Mouse (Mus musculus) myocyte (in vitro differentiated cells): ENCODE data around the gene Dnah9. TPM values are rescaled to one million over a fixed set of nuclear protein-coding genes. Genes with fewer than 3 reads are reported as not detected.

ENCODE experiments used
- H3K27me3 ChIP-seq: one replicate; pipeline ENCODE4 v1.6.1; 2011; ENCODE audit not compliant: control insufficient read depth, insufficient read depth, insufficient read length
- H3K36me3 ChIP-seq: one replicate; pipeline ENCODE4 v1.6.1; 2011; ENCODE audit not compliant: control insufficient read depth, insufficient read depth
- H3K4me2 ChIP-seq: one replicate; pipeline ENCODE4 v1.6.1; 2011; ENCODE audit warnings: low read depth, control low read depth
- H3K4me3 ChIP-seq: one replicate; pipeline ENCODE4 v1.5.1; 2011; ENCODE audit warnings: mild to moderate bottlenecking, control low read depth, moderate library complexity
- H3K79me2 ChIP-seq: one replicate; pipeline ENCODE4 v1.6.1; 2011; ENCODE audit not compliant: control insufficient read depth, insufficient read depth
- H3ac ChIP-seq: one replicate; pipeline ENCODE4 v1.6.1; 2011; ENCODE audit not compliant: control insufficient read depth, insufficient read length
- CEBPB ChIP-seq: IDR thresholded peaks from 2 replicates; pipeline ENCODE4 v1.6.1; 2011; ENCODE audit warnings: mild to moderate bottlenecking, moderate library complexity; ENCODE audit not compliant: poor library complexity, insufficient read depth, severe bottlenecking
- E2F4 ChIP-seq: IDR thresholded peaks from one replicate; pipeline ENCODE4 v1.6.1; 2011; ENCODE audit warnings: mild to moderate bottlenecking, control low read depth, moderate library complexity; ENCODE audit not compliant: insufficient read depth
- MAX ChIP-seq: IDR thresholded peaks from one replicate; pipeline ENCODE4 v1.6.1; 2011; ENCODE audit warnings: low read depth, mild to moderate bottlenecking, control low read depth
- MYOD1 ChIP-seq, 3 experiments: IDR thresholded peaks; one replicate each; pipeline ENCODE4 v1.6.1; 2011; ENCODE audit warnings: control low read depth in 2 of 3, low read depth in 2 of 3, mild to moderate bottlenecking in 2 of 3, moderate library complexity in 1 of 3; ENCODE audit not compliant: insufficient read length in 2 of 3, control insufficient read depth in 1 of 3
- MYOG ChIP-seq, 3 experiments: IDR thresholded peaks; one replicate each; pipeline ENCODE4 v1.6.1; 2011; ENCODE audit warnings: control low read depth in 2 of 3, low read depth in 2 of 3, mild to moderate bottlenecking in 2 of 3; ENCODE audit not compliant: insufficient read length in 2 of 3, control insufficient read depth in 1 of 3, insufficient read depth in 1 of 3
- POLR2A ChIP-seq: IDR thresholded peaks from one replicate; pipeline ENCODE4 v1.6.1; 2011; ENCODE audit warnings: low read depth, mild to moderate bottlenecking, control low read depth, moderate library complexity; ENCODE audit not compliant: insufficient read length
- POLR2AphosphoS2 ChIP-seq: IDR thresholded peaks from one replicate; pipeline ENCODE4 v1.6.1; 2011; ENCODE audit warnings: low read depth, control low read depth; ENCODE audit not compliant: insufficient read length
- REST ChIP-seq: IDR thresholded peaks from one replicate; pipeline ENCODE4 v1.6.1; 2011; ENCODE audit warnings: mild to moderate bottlenecking, control low read depth, moderate library complexity; ENCODE audit not compliant: insufficient read depth, insufficient read length
- SRF ChIP-seq: IDR thresholded peaks from one replicate; pipeline ENCODE4 v1.6.1; 2011; ENCODE audit warnings: low read depth; ENCODE audit not compliant: control insufficient read depth, insufficient read length
- TCF12 ChIP-seq: IDR thresholded peaks from one replicate; pipeline ENCODE4 v1.6.1; 2011; ENCODE audit warnings: mild to moderate bottlenecking, control low read depth; ENCODE audit not compliant: poor library complexity, insufficient read depth, severe bottlenecking
- TCF3 ChIP-seq: IDR thresholded peaks from one replicate; pipeline ENCODE4 v1.6.1; 2011; ENCODE audit warnings: low read depth, control low read depth; ENCODE audit not compliant: insufficient read length
- USF1 ChIP-seq: IDR thresholded peaks from one replicate; pipeline ENCODE4 v1.6.1; 2011; ENCODE audit warnings: low read depth, mild to moderate bottlenecking, control low read depth, moderate library complexity
- polyA plus RNA-seq: library from polyadenylated mRNA; unstranded; fragments of >200 nt; fragmentation: generic; extraction: Trizol; gene quantifications from one replicate; pipeline ENCODE4 v1.2.1, GENCODE M21; 2012; ENCODE audit warnings: missing spikeins

Gene Dnah9
- polyA plus RNA-seq, 1 experiment, result not detected

- TF ChIP-seq POLR2A (no peak), E2F4 (no peak), MYOD1 (IDR thresholded peaks at IDR 0.05; ENCODE audit: control insufficient read depth in 1 of 3, insufficient read length in 2 of 3, low read depth in 2 of 3) (no peak), USF1 (no peak), MYOG (IDR thresholded peaks at IDR 0.05; ENCODE audit: control insufficient read depth in 1 of 3, insufficient read depth in 1 of 3, insufficient read length in 2 of 3, low read depth in 2 of 3) (no peak), CEBPB (no peak), SRF (no peak), POLR2AphosphoS2 (no peak), REST (no peak), TCF3 (no peak)
- H3K27me3 ChIP-seq, result no peaks in the 10 kb centered on the region
- no peak overlapping the region for H3ac ChIP-seq
- no peak overlapping the region for H3K4me2 ChIP-seq
- no peaks in the 10 kb centered on the region for H3K79me2 ChIP-seq
- no peak overlapping the region for H3K4me3 ChIP-seq
- no peaks in the 10 kb centered on the region for H3K36me3 ChIP-seq
Observed at GRCm38 (mm10) chr11:65905487-65905886, 262.9 kb downstream of the Dnah9 start.

DNA sequence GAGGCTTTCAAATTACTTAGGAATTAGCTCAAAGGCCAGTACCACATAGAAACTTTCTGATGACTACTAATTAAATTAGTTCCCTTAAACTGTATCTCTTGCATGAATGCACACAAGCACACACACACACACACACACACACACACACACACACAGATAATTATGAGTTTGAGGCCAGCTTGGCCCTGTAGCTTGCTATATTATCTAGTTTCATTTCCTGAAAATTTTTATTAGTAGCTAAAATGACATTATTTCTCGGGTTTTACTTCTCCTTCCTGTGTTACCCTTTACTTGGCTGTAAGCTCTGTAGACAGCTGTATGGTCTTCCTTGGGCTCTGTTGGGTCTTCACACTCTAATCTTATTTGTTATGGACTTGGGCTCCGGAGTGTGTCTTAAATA, 264.4 kb downstream of the Dnah9 start:
- Histone ChIP-seq H3K4me3 (no peak overlapping the region), H3K36me3 (no peaks in the 10 kb centered on the region), H3K27me3 (no peaks in the 10 kb centered on the region), H3ac (no peak overlapping the region), H3K4me2 (no peak overlapping the region), H3K79me2 (no peaks in the 10 kb centered on the region)
- no peak for TF ChIP-seq POLR2AphosphoS2
- TF ChIP-seq TCF12, result no peak

GRCm38 (mm10) chr11:65881465-65881864, 286.9 kb downstream of the Dnah9 start:
- Histone ChIP-seq H3K79me2 (no peaks in the 10 kb centered on the region), H3K27me3 (peaks cover 4% of the 10 kb centered on the region), H3ac (no peak overlapping the region), H3K4me2 (no peak overlapping the region), H3K4me3 (no peak overlapping the region), H3K36me3 (no peaks in the 10 kb centered on the region)
- TF ChIP-seq TCF12 (no peak), USF1 (no peak), POLR2A (no peak), CEBPB (no peak), REST (no peak), SRF (no peak), TCF3 (no peak), MYOD1 (IDR thresholded peaks at IDR 0.05; ENCODE audit: control insufficient read depth in 1 of 3, insufficient read length in 2 of 3, low read depth in 2 of 3) (no peak), POLR2AphosphoS2 (no peak), MAX (no peak), E2F4 (no peak), MYOG (IDR thresholded peaks at IDR 0.05; ENCODE audit: control insufficient read depth in 1 of 3, insufficient read depth in 1 of 3, insufficient read length in 2 of 3, low read depth in 2 of 3) (no peak)

- no peak for TF ChIP-seq TCF3
- TF ChIP-seq POLR2A, result no peak
- no peak for TF ChIP-seq POLR2AphosphoS2
- TF ChIP-seq MYOD1 (IDR thresholded peaks at IDR 0.05; ENCODE audit: control insufficient read depth in 1 of 3, insufficient read length in 2 of 3, low read depth in 2 of 3), result no peak
- TF ChIP-seq REST, result no peak
- no peak for TF ChIP-seq E2F4
- H3K79me2 ChIP-seq, result no peaks in the 10 kb centered on the region
- no peak overlapping the region for H3ac ChIP-seq
- no peak overlapping the region for H3K4me3 ChIP-seq
- H3K27me3 ChIP-seq, result no peaks in the 10 kb centered on the region
- no peaks in the 10 kb centered on the region for H3K36me3 ChIP-seq
- H3K4me2 ChIP-seq, result no peak overlapping the region
Observed at GRCm38 (mm10) chr11:65877146-65877775, 291.1 kb downstream of the Dnah9 start.

DNA sequence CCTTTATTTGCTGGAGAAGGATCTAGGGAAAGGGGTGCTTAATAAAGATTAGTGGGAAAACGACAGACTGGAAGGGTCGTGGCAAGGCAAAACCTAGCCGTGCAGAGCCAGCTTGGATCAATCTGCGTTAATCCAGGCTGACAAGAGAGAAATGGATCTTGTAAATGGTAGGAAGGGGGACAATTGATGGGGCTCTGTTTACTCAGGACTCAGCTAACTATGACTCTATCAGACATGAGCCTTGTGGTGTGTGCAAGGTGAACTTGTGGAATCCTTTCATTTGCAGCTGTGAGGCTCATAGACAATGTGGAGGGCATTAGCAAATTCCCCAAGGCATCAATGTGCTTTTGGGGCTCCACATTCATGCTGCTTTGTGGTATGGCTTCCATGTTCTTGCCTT, 306.9 kb downstream of the Dnah9 start:
- Histone ChIP-seq H3K27me3 (peaks cover 4% of the 10 kb centered on the region), H3K36me3 (no peaks in the 10 kb centered on the region), H3K4me3 (no peak overlapping the region), H3K79me2 (no peaks in the 10 kb centered on the region), H3K4me2 (no peak overlapping the region), H3ac (no peak overlapping the region)
- TF ChIP-seq CEBPB, result no peak
- no peak for TF ChIP-seq REST
- no peak for TF ChIP-seq MYOD1 (IDR thresholded peaks at IDR 0.05; ENCODE audit: control insufficient read depth in 1 of 3, insufficient read length in 2 of 3, low read depth in 2 of 3)
- no peak for TF ChIP-seq E2F4
- TF ChIP-seq MYOG (IDR thresholded peaks at IDR 0.05; ENCODE audit: control insufficient read depth in 1 of 3, insufficient read depth in 1 of 3, insufficient read length in 2 of 3, low read depth in 2 of 3), result no peak
- no peak for TF ChIP-seq POLR2AphosphoS2
- TF ChIP-seq POLR2A, result no peak
- no peak for TF ChIP-seq TCF3
- no peak for TF ChIP-seq TCF12
- TF ChIP-seq SRF, result no peak
- no peak for TF ChIP-seq USF1
- no peak for TF ChIP-seq MAX
